Mouse (Mus musculus) heart, postnatal 36 days (tissue): Measurements from ENCODE around the gene Gm21863. TPM values are rescaled to one million over a fixed set of nuclear protein-coding genes. Genes with fewer than 3 reads are reported as not detected.
"Not testable (repeated sequence)": the region's sequence is repeated elsewhere in the genome, so short reads cannot be mapped to it uniquely, and the experiment has no call there.

Source experiments
- DNase-seq, 2 experiments: peaks; one replicate each; pipeline ENCODE4 v3.0.0; 2021 to 2022
- intact Hi-C: fragments of 180-260 bp; cut with DNase I; formaldehyde crosslinking; loops from one replicate; pipeline ENCODE4 v1.15.1; 2025
- total RNA-seq, 2 experiments: library from RNA; stranded (reverse); gene quantifications; 2 replicates each; pipeline ENCODE4 v1.2.3; 2021

Gm21863 gene
- total RNA-seq, result not detected

DNA sequence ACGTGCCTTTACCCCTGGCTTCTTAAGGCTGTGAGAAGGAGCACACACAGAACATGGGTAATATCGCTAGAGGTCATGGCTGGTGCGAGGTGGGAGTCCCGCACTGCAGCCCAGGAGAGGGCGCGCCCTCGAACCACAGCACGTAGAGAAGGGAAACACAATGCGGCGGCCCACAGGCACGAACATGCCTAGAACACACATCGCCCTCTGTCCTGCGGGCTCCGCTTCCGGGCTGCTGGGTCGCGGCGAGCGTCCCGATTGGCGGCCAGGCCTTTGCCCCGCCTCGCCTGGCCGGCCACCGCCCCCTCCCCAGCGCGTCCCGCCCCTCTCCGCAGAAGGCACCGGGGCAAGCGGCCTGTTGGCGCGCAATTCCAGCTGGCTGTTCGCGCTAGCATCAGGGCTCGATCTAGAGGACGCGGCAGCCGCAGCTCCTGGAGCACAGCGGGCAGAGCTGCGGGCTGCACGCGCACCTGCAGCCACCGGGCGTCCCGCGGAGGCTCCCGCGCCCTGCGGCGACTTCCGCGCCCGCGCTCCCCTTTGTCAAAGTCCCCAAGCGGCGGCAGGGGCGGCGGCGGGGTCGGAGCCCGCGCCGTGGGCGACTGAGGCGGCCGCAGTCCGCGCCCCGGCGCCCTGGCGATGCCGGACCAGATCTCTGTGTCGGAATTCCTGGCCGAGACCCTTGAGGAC is at the start of gene Gm21863:
Gene Gm21863 (plus strand): TSS at position 637 of the 687 bp plus-strand sequence.
- intact Hi-C loops, result not testable (repeated sequence)

GRCm38 (mm10) chr12:19928049-19928448 is 26.3 kb upstream of the Gm21863 start:
- intact Hi-C loops, DNase-seq: not testable (repeated sequence)

More for the DNA sequence above, at the start of gene Gm21863:
- DNase-seq, result not testable (repeated sequence)
